Mouse (Mus musculus) MEL-GATA-1-ER (cell line): ENCODE measurements around the gene Otud5.
"Not testable (repeated sequence)": the region's sequence is repeated elsewhere in the genome, so short reads cannot be mapped to it uniquely, and the experiment has no call there.

Experiments
- DNase-seq: peaks from one replicate; pipeline ENCODE4 v3.0.0-alpha.2; 2012; ENCODE audit warnings: low read depth; ENCODE audit errors: extremely low read depth

Otud5 gene

DNA sequence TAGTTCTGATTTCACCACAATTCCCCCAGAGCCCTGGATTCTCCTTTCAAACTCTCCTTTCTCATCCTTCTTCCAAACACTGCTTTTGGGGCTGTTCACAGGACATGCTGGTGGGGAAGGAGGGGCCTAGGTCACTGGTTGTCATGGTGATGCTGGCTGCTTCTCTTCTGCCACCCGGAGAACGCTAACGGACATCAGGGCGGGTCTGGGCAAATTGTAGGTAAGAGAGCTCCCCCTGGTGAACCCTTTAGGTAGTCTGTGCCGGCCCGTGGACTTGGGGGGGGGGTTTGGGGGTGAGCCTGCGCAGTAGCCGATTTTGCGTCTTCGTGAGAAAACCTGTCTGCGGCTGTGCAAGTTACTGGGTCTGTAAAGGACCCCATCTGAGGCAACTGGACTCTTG, 38.7 kb downstream of the Otud5 start:
- DNase-seq = peak; percentile 69

DNA sequence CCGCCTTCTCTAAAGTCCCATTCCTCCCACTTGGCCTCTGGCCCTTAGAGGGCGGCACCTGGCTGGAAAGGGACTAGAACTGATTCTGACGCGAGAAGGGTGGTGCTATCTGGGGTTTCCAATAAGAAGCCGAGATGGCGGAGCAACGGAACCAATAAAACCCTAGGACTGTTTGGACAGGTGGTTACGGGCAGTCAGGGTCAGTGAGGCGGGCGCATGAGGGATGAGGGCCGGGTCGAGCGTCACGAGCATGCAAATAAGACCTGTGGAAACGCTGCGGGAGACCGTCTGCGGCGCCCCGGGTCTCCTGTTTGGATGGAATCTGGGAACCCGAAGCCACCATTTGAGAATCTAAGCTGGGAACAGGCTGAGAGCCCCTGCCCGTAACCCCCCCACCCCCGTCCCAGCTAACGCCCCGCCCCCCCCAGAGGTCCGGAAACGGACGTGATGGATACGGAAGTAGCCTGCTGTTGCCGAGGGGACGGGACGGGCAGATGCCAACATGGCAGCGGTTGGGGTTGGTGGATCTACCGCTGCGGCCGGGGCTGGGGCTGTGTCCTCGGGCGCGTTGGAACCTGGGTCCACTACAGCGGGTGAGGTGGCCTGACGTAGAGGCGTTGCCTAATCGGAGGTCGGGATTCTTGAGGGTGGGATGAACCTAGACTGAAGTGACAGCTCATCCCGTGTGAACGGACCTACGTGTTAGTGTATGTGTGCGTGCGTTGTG, 42.8 kb downstream of the Otud5 start, which contains the start of gene Slc35a2:
TSS of gene Slc35a2 (plus strand) at position 188 of the 727 bp plus-strand sequence.
- peak; percentile 84 for DNase-seq

DNA sequence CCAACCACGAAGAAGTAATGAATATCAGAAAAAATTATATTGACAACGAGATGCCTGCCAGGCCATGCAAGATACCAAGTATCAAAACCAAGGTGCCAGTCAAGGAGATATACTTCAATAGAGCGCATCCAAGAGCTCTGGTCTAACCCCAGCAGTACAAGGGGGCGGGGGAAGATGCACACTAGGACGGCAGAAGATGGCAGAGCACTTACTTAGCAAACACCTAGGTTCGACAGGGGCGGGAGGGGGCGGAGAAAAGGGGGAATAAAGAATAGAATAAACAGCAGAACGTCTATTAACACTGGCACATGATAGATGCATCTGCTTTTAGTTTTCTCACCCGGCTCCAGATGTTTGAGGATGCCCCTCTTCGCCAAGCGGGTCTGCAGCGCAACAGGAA, 57.0 kb downstream of the Otud5 start:
- no peak for DNase-seq

DNA sequence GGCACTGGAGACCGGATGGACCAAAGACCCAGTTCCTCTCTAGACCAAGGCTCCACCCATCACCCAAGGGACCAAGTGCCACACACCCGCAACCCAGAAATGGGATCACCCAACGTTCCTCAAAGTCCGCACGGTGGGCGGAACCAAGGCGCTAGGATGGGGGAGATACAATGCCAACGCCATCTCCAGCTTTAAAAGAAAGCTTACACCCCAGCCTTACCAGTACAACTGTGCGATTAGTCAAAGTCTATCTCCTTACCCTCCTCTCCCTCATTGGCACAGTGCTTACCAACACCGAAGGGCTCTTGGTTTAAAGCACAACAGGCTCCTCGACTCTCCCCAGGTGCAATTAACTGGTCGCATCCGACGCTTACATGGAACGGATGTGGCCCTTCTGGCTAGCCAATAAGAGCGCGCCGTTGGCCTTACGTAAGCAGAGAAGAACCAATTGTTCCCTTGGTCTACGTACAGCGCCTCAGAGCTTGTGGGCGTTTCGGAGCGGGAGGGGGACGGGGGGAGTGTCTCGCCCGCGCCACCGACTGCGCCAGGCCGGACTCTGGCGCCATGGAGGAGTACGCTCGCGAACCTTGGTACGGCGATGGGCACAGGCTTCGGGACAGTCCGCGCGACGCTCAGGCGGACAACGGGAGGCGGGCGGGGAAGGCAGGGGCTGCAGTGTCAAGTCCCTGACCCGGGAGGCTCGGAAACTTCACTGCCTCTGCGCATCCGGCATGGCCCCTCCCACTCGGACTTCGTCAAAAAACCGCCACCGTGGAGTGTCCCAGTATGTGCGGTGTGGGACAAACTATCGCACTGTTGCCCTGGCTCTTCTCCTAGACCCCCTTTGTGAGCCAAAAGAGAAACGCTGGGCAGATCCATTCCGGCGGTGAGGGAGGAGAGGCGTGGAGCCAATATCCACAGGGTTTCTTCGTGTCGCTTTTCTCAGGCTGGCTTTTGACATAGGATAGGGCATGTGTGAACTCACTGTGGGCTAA, 58.0 kb downstream of the Otud5 start, which contains the start of the genes Pqbp1 and Timm17b:
TSS of gene Pqbp1 (minus strand) at position 390 of the 995 bp plus-strand sequence.
TSS of gene Timm17b (plus strand) at position 478 of the 995 bp plus-strand sequence.
- peak; percentile 97 for DNase-seq

DNA sequence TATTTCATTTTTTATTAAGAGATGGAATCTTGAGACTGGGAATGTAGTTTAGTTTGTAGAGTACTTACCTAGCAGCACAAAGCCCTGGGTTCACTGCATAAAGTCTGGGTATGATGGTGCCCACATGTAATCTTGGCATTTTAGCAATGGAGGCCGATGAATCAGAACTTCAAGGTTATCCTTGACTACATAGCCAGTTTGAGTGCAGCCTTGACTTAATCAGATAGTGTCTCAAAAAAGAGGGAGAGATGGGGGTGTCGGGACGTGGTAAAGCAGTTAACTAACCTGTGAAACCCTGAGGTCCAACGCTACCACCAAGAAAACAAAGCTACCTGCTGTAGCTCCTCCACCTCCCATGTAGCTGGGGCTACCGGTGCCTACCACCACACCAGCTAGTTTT, 63.3 kb downstream of the Otud5 start:
- DNase-seq = no peak

DNA sequence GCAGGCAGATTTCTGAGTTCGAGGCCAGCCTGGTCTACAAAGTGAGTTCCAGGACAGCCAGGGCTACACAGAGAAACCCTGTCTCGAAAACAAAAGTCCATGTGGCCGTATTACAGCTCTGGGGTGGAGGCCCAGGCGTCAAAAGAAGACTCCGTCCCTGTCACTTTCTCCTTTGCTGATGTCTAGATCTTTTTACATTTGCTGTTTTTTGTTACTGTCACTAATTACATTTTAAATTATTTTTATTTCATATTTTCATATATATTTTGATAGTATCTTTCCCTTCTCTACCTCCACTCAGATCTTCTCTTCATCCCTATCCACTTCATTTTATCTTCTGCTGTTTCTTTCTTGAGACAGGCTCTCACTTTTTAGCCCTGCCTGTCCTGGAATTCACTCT, 66.6 kb downstream of the Otud5 start, which contains the start of gene Gm10491:
TSS of gene Gm10491 (minus strand) at position 101 of the 400 bp plus-strand sequence.
- DNase-seq = no peak

DNA sequence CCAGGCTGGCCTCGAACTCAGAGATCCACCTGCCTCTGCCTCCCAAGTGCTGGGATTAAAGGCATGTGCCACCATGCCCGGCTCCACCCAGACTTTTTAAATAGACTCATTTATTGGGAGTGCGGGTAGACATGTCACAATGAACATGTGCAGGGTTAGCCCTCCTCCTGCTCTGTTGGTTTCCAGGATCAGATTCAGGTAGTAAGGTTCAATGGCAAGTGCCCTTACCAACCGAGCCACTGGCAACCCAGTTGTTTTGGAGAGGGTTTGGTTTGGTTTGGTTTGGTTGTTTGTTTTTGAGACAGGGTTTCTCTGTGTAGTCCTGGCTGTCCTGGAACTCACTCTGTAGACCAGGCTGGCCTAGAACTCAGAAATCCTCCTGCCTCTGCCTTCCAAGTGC, 68.1 kb downstream of the Otud5 start, which contains the start of gene Gm10490:
TSS of gene Gm10490 (plus strand) at position 301 of the 400 bp plus-strand sequence.
- not testable (repeated sequence) for DNase-seq

DNA sequence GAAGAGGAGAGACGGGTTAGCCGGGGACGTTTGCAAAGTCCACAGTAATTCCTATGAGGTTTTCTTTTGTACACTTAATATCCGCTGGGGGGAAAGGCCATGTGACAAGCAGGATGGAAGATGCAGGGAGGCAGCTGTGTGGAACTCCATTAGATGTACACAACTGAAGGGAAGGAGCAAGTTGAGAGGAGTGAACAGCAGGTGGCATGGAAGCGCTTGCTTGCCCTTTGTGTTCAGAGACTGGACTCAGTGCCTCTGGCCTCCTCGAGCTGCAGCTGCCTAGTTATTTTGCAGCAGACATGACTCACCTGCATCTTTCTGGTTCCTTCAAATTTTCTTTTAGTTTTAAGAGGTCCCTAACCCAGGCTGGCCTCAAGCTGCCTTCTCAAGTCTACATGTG, 69.3 kb downstream of the Otud5 start:
- DNase-seq = no peak

DNA sequence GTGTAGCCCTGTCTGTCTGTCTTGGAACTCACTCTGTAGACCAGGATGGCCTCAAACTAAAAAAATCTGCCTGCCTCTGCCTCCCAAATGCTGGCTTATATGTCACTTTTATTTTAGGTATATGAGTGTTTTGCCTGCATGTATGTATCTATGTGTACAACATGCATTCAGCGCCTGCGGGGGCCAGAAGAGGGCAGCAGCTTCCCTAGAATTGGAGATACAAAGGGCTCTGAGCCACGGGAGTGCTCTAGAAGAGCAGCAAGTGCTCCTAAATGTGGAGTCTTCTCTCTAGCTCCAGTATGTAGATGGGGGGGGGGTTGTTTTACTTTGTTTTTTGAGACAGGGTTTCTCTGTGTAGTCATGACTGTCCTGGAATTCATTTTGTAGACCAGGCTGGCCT, 74.5 kb downstream of the Otud5 start:
- DNase-seq = not testable (repeated sequence)

DNA sequence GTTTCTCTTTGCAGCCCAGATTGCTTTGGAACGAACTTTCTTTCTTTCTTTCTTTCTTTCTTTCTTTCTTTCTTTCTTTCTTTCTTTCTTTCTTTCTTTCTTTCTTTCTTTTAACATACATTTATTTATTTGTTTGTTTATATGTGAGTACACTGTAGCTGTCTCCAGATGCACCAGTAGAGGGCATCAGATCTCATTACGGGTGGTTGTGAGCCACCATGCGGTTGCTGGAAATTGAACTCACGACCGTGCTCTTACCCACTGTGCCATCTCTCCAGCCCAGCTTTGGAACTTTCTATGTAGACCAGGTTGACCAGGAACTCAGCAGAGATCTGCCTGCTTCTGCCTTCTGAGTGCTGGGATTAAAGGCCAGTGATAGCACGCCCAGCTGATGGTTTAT, 76.8 kb downstream of the Otud5 start:
- DNase-seq = not testable (repeated sequence)

DNA sequence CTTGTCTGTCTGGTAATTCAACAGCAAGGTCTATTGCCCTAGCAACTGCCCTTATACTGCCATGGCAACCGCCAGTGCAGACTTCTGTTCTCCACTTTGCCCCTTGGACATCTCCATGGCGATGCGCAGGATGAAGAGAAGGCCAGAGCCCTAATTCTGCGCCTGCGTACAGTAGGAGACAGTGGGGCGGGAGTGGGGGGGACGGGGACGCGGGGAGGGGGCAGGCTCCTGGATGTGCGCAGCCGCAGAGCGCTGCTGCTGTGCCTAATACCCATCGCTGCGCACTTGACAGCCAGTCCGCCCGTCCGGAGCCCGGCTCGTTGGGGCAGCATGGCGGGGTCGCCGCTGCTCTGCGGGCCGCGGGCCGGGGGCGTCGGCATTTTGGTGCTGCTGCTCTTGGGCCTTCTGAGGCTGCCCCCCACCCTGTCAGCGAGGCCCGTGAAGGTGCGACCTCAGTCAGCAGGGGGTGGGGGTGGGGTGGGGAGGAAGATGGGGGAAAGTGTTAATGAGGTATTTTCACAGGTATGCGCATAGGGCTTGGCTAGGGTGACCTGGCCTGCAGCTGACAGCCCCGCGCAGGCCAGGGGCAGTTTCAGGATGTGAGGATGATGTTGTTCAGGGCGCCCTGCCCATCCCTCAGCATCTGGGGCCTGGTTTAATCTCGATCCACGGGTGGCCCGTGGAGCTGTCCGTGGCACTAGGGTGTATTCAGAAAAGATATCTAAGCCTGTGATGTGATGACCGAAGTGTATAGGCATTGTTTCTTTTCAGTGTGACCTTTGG, 78.6 kb downstream of the Otud5 start, which contains the start of gene Pcsk1n:
TSS of gene Pcsk1n (plus strand) at position 222 of the 783 bp plus-strand sequence.
- DNase-seq = no peak

DNA sequence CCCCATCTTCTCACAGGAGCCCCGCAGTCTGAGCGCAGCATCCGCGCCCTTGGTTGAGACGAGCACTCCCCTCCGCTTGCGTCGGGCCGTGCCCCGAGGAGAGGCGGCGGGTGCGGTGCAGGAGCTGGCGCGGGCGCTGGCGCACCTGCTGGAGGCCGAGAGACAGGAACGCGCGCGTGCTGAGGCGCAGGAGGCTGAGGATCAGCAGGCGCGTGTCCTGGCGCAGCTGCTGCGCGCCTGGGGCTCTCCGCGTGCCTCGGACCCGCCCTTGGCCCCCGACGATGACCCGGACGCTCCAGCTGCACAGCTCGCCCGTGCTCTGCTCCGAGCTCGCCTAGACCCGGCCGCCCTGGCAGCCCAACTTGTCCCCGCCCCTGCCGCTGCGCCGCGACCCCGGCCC, 80.9 kb downstream of the Otud5 start:
- DNase-seq = no peak
